Mouse (Mus musculus): ENCODE results near the gene Slc6a8. TPM values are rescaled to one million over a fixed set of nuclear protein-coding genes. Genes with fewer than 3 reads are reported as not detected.

Gene Slc6a8
- polyA plus RNA-seq, 1 experiment = 111 TPM

DNA sequence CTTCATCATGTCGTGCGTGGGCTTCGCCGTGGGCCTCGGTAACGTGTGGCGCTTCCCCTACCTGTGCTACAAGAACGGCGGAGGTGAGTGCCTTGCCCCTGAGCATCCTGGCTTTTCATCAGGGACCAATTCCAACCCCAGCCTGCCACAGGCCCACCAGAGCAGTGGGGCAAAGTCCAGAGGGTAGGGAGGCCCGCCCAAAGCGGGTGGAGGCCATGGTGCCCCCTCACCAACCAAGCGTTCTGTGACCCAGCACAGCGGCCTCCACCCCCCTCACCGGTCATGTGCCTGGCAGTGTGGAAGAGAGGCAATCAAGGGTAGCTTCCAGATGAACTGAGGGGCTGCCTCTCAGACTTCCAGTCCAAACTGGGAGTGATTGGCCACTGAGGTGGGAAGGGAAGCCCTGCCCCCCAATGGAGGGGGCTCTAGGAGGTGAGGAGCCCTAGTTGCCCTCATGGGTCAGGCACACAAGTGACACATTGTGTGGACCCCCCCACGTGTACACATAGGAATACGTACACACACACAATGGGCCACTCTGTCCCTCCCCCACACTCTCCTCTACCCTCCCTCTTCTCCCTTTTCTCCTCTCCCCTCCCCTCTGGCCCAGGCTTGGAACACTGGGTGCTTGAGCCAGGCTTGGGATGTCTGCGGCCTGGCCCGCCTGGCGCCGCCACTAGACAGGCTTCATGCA is 1.2 kb downstream of the Slc6a8 start:
- Histone ChIP-seq H3K27ac (ENCODE audit: insufficient read depth, low read length) (peak overlapping the region; percentile 90), H3K4me1 (ENCODE audit: control insufficient read depth, insufficient read depth, low read length) (peaks cover 2% of the 10 kb centered on the region; the same call in 1 of the 2 replicates), H3K4me3 (ENCODE audit: insufficient read depth, low read length) (peak overlapping the region; percentile 87)
- no peak for TF ChIP-seq POLR2A (IDR thresholded peaks at IDR 0.05; ENCODE audit: extremely low read depth, insufficient read depth, low read length)
- TF ChIP-seq CTCF (IDR thresholded peaks at IDR 0.05; ENCODE audit: extremely low read depth, insufficient read depth, low read length) = no peak

DNA sequence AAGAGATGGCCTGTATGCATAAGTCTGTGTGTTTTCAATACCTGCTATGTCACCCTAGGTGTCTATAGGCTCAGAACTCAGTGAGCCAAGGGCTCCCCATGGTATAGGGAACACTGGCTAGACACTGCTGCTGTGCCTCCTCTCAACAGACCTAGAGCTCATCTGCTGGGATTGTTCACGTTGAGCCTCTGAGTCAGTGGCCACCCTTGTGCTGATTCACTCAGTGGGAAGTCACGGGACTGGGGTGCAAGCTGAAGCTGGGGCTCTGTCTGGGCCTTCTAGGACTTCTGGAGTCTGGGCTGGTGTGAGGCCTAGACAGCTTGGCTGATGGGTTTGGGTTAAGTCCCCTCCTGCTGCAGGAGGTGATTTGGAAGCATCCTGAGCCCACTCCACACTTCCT is 2.3 kb downstream of the Slc6a8 start:
- Histone ChIP-seq H3K4me3 (ENCODE audit: insufficient read depth, low read length) (peak overlapping the region; percentile 87), H3K27ac (ENCODE audit: insufficient read depth, low read length) (0 out of 2 replicates have a peak overlapping the region, but pooled peaks have one; percentile 32), H3K4me1 (ENCODE audit: control insufficient read depth, insufficient read depth, low read length) (peaks cover 2% of the 10 kb centered on the region; the same call in 1 of the 2 replicates)
- no peak for TF ChIP-seq POLR2A (IDR thresholded peaks at IDR 0.05; ENCODE audit: extremely low read depth, insufficient read depth, low read length)
- no peak for TF ChIP-seq CTCF (IDR thresholded peaks at IDR 0.05; ENCODE audit: extremely low read depth, insufficient read depth, low read length)

DNA sequence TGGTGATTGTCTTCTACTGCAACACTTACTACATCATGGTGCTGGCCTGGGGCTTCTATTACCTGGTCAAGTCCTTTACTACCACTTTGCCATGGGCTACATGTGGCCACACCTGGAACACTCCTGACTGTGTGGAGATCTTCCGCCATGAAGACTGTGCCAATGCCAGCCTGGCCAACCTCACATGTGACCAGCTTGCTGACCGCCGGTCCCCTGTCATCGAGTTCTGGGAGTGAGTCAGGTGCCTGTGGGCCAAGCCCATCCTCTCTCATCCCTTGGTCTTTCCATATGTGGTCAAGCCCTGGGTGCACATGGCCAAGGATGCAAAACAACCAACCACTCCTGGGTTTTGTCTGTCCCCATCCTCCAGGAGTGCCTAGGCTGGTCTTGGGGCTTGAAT is 3.7 kb downstream of the Slc6a8 start:
- H3K4me1 ChIP-seq (ENCODE audit: control insufficient read depth, insufficient read depth, low read length) = peaks cover 2% of the 10 kb centered on the region; the same call in 1 of the 2 replicates
- H3K27ac ChIP-seq (ENCODE audit: insufficient read depth, low read length) = no peak overlapping the region
- no peak overlapping the region for H3K4me3 ChIP-seq (ENCODE audit: insufficient read depth, low read length)
- TF ChIP-seq POLR2A (IDR thresholded peaks at IDR 0.05; ENCODE audit: extremely low read depth, insufficient read depth, low read length) (no peak), CTCF (IDR thresholded peaks at IDR 0.05; ENCODE audit: extremely low read depth, insufficient read depth, low read length) (no peak)

DNA sequence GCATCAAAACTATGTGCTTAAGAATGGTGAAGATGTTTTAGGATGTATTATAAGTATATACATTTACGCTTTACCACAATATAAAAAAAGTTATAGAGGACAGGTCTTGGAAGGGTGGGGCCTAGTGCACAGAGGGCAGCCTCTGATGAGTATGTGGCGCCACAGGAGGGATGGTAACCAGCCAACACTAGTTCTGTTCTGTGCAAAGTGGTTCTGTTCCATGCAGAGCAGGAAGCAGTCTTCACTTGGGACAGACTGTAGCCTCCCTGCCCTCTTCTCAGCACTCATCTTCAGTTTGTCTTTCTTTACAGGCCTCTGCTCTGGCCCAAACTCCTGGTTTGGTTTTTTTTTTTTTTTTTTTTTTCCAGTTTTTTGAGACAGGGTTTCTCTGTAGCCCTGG is 11.2 kb downstream of the Slc6a8 start:
- no peaks in the 10 kb centered on the region for H3K4me1 ChIP-seq (ENCODE audit: control insufficient read depth, insufficient read depth, low read length)
- H3K27ac ChIP-seq (ENCODE audit: insufficient read depth, low read length) = no peak overlapping the region
- TF ChIP-seq POLR2A (IDR thresholded peaks at IDR 0.05; ENCODE audit: extremely low read depth, insufficient read depth, low read length) (no peak), CTCF (IDR thresholded peaks at IDR 0.05; ENCODE audit: extremely low read depth, insufficient read depth, low read length) (no peak)
- H3K4me3 ChIP-seq (ENCODE audit: insufficient read depth, low read length) = no peak overlapping the region

DNA sequence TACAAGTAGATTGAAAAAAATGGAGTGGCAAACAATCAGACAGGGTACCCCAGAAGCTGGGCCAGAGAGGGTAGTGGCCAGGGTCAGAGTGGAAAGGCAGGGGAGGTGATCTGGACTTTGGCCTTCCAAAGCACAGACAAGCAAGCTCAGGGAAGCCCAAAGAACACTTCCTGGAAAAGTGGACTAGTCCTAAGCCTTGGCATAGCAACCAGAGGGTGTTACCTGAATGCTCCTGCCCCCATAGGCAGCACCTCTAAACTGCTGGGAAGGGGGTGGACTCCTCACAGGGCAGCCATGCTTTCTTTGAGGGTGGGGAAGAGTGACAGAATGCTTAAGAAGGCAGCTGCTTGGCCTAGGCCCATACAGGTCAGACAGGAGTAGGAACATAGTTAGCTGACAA is 12.0 kb downstream of the Slc6a8 start:
- Histone ChIP-seq H3K27ac (ENCODE audit: insufficient read depth, low read length) (no peak overlapping the region), H3K4me3 (ENCODE audit: insufficient read depth, low read length) (no peak overlapping the region), H3K4me1 (ENCODE audit: control insufficient read depth, insufficient read depth, low read length) (no peaks in the 10 kb centered on the region)
- no peak for TF ChIP-seq POLR2A (IDR thresholded peaks at IDR 0.05; ENCODE audit: extremely low read depth, insufficient read depth, low read length)
- TF ChIP-seq CTCF (IDR thresholded peaks at IDR 0.05; ENCODE audit: extremely low read depth, insufficient read depth, low read length) = no peak

DNA sequence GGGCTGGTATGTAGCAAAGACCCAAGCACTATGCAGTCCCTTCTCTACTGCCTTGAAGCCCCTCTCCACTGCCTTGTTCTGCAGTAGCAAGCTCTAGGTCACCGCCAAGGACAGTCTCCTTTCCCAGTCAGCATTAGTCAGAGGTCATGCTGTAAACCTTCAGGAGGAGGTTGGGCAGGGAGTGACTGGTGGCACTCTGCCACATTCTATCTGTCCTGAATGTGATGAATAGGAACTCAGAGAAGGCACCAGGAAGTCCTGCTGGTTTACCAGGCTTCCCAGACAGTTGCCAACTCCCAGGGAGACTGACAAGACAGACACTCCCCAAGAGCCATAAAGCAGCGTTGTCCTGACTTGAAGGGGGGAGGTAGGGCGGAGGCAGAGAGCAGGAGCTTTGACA is 12.7 kb downstream of the Slc6a8 start:
- no peak overlapping the region for H3K27ac ChIP-seq (ENCODE audit: insufficient read depth, low read length)
- no peak for TF ChIP-seq POLR2A (IDR thresholded peaks at IDR 0.05; ENCODE audit: extremely low read depth, insufficient read depth, low read length)
- no peak for TF ChIP-seq CTCF (IDR thresholded peaks at IDR 0.05; ENCODE audit: extremely low read depth, insufficient read depth, low read length)
- no peaks in the 10 kb centered on the region for H3K4me1 ChIP-seq (ENCODE audit: control insufficient read depth, insufficient read depth, low read length)
- H3K4me3 ChIP-seq (ENCODE audit: insufficient read depth, low read length) = no peak overlapping the region

DNA sequence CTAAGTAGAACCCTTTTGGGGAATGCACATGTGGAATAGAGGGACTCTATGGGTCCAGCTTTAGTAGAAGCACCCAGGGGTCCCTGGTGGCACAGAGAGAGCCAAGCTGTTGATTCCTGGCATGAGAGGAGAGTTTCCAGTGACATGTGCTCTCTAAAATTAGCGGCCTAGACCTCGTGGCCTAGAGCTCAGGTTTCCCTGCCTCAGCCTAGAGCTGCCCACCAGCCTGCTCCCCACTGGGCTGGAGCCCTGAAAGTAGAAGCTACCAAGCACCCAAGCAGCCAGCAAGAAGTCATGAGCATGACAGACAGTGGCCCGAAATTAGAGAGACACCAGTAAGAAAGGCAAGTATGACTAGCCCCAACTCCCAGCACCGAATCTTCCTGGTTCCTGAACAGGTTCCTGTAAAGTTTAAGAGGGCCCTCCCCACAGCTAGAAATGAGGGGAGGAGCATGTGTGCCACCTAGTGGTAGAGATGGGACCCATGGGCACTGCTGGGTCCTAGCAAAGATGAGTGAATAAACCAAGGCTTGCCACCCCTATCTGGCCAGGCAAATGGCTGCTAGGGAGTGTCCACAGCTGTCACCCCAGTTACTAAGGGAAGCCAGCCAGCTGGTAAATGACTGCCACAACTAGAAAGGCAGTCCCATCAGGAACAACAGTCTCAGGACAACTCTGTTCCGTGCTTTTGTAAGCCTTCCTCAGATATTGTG is 18.1 kb downstream of the Slc6a8 start:
- TF ChIP-seq POLR2A (IDR thresholded peaks at IDR 0.05; ENCODE audit: extremely low read depth, insufficient read depth, low read length) (no peak), CTCF (IDR thresholded peaks at IDR 0.05; ENCODE audit: extremely low read depth, insufficient read depth, low read length) (peak; percentile 67)
- no peaks in the 10 kb centered on the region for H3K4me1 ChIP-seq (ENCODE audit: control insufficient read depth, insufficient read depth, low read length)
- H3K4me3 ChIP-seq (ENCODE audit: insufficient read depth, low read length) = no peak overlapping the region
- no peak overlapping the region for H3K27ac ChIP-seq (ENCODE audit: insufficient read depth, low read length)

DNA sequence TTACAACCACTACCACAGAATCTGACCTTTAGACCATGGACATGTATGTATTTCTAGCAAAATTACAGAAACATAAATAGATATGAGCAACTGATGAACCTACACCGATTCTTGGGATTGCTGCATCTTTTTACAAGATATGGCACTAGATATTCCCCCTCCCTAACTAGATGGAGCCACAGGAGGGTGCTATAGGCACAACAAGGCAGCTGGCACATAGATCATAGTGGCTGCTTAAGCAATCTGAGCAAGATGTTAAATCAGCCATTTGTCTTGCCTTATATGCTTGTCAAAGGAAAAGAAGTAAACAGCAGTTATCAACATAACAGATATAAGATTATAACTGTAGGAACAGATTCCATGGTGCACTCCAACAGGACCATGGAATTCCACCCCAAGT is 27.5 kb downstream of the Slc6a8 start:
- H3K27ac ChIP-seq (ENCODE audit: insufficient read depth, low read length) = no peak overlapping the region
- no peak for TF ChIP-seq POLR2A (IDR thresholded peaks at IDR 0.05; ENCODE audit: extremely low read depth, insufficient read depth, low read length)
- TF ChIP-seq CTCF (IDR thresholded peaks at IDR 0.05; ENCODE audit: extremely low read depth, insufficient read depth, low read length) = peak; percentile 39
- H3K4me3 ChIP-seq (ENCODE audit: insufficient read depth, low read length) = no peak overlapping the region
- H3K4me1 ChIP-seq (ENCODE audit: control insufficient read depth, insufficient read depth, low read length) = no peaks in the 10 kb centered on the region

DNA sequence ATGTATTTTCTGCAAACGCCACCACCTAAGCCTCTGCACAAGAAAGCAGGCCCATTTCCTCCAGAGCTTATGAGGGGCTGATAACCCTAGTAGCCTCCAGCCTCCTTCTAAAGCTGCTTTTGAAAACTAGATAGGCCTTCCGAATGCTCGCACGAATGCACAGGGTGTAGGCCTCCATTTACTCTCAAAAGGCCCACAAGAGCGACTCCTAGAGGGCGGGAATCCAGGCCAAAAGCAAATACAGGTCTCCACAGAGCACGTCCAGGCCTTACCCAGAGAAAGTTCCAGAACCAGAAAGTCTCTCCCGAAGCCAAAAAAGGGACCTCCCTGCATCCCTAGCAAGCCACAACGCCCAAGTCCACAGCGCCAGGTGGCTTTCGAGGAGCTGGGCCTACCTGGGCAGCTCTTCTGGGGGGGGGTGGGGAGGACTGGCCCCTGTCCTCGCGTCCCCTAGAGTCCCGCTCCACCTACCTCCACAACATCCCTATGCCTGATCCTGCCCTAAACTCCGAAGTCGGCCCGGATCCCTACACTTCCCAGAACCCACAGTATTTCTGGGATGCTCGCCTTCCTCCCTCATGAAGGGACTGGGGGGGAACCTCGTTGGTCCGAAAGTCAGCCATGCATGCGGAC is 42.6 kb downstream of the Slc6a8 start:
- Histone ChIP-seq H3K27ac (ENCODE audit: insufficient read depth, low read length) (no peak overlapping the region), H3K4me3 (ENCODE audit: insufficient read depth, low read length) (peak overlapping the region; percentile 69), H3K4me1 (ENCODE audit: control insufficient read depth, insufficient read depth, low read length) (0 out of 2 replicates have a peak, but pooled peaks cover 4% of the 10 kb centered on the region)
- TF ChIP-seq POLR2A (IDR thresholded peaks at IDR 0.05; ENCODE audit: extremely low read depth, insufficient read depth, low read length) = no peak
